Mouse (Mus musculus) spleen, adult 18-20 months (tissue): ENCODE data around the gene Nfe2.
A peak's percentile ranks its signal among the peaks of the same experiment; 100 is the strongest.
"Not testable (repeated sequence)": the region's sequence is repeated elsewhere in the genome, so short reads cannot be mapped to it uniquely, and the experiment has no call there.

Experiments used
- DNase-seq, 2 experiments: peaks; one replicate each; pipeline ENCODE4 v3.0.0; 2022; ENCODE audit warnings: mixed read lengths in 2 of 2

Gene Nfe2

DNA sequence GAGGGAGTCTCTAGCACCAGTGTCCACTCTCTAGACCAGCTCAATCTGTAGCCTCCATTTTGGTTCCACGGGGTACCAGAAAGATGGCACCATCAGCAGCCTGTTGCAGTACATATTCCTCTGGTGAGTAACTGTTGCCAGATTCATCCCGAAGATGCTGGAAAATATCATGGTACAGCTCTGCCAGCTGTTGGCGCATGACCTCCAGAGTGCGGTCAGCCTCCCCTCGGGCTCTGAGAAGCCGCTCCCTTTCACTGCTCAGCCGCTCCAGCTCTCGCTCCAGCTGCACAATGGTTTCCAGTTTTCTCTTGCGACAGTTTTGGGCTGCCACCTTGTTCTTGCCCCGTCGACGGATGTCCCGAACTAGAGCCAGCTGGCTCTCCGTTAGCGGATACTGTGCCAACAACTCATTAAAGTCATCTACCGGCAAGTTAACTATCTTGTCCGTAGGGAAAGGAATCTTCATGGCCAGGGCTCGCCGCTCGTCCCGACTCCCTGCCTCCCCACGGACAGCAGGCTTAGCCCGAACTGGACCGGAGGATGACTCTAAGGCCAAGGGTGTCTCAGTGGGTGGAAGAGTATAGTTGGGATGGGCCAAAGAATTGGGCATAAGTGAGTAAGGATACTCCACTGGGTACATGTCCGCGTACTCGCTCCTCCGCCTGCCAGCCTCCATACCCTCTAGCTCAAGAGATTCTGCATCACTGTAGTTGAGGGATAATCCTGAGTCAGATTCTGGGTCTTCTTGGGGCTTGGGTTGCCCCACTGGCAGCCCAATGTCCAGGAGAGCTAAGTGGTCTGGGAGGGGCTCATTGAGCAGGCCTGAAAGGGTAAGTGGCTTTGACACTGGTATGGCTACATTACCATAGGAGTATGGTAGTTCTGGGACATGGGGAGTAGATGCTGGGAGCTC is 9.5 kb downstream of the Nfe2 start:
- no peak for DNase-seq

DNA sequence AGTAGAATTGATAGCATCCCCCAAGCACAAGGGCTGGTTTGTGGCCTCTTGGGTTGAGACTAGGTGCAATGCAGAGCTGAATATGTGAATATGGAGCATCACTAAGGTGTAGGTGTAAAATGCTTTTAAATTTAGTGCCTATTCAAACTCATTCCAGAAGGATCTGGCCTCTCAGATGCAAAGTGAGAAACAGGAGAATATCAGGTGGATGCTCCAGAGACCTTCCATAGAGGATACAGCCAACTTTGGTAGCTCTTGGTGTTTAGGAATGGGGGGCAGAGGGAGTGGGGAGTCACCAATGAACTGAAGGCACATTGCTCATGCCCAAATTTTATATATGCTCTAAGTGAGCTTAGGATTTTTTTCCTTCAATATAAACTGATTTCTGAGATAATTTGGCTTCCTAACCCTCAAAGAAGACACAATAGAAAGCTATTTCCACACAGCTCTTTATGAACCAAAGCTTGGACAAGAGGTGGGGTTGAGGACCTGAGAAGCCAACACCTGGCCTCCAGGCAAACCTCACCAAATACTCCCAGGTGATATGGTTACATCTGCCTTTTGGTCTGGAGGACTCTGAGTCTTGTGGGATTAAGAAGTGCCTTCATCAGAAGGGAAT is 10.3 kb downstream of the Nfe2 start:
- no peak for DNase-seq

GRCm38 (mm10) chr15:103247078-103247781 is 11.0 kb downstream of the Nfe2 start:
- no peak for DNase-seq

DNA sequence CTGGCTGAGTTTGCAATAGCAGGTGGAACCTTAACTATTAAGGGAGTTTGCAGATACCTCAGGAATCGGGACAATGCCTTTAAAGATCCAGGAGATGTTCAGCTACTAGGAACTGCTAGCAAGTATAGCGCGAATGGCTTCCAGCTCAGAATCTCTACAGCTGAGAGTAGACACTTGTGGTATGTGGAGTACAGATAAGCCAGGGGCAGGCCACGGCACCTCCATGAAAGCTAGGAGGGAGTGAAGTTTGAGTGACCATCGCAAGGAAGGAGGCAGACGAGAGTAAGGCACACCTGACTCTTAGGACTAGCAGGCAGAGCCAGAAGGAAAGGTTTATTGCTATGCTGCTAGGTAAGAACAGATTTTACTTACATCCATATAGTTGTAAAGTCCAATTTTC is 12.6 kb downstream of the Nfe2 start:
- no peak for DNase-seq

GRCm38 (mm10) chr15:103242885-103243284 is 15.3 kb downstream of the Nfe2 start:
- no peak for DNase-seq

GRCm38 (mm10) chr15:103241071-103242018 is 16.9 kb downstream of the Nfe2 start:
- not testable (repeated sequence) for DNase-seq

DNA sequence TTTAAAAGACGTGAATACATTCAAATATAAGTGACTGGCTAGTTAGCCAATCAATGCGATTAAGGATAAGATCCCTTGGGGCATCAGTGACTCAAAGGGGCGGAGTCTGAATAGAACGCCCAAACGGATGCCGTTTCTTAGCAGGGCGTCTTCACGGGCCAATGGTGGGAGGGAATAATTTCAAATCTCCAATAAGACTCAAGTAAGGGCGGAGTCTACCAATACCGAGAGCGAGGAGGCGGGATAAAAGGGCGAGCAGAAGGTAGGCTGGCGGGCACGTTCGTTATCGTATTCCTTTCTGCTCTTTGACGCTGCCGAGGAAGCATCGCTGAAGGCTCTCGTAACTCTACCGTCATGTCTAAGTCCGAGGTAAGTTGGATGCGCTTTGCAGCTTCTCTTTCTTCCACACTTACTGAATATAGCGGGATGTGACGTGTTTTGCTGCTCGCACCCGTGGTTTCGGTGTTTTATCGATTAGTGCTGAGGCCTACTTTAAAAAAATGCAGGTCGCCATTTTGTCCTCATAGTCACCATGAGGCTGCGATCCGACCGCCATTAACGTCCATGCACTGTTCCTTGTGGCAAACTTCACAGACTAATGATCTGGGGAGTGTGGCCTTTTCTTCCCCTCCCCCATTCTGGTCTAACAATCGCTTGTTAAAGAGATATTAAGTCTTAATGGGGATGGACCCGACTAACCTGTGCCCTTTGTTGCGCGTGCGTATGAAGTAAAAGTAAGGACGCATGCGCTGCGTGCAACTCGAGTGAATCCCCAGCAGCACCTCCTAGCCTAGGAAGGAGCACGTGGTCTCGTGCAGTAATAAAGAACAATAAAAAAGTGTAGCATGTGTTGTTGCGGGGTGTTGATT is 17.8 kb downstream of the Nfe2 start, which contains the start of gene Hnrnpa1:
Hnrnpa1 (plus strand) TSS at position 273 of the 869 bp plus-strand sequence.
- DNase-seq: peak; percentile 76 to 84

DNA sequence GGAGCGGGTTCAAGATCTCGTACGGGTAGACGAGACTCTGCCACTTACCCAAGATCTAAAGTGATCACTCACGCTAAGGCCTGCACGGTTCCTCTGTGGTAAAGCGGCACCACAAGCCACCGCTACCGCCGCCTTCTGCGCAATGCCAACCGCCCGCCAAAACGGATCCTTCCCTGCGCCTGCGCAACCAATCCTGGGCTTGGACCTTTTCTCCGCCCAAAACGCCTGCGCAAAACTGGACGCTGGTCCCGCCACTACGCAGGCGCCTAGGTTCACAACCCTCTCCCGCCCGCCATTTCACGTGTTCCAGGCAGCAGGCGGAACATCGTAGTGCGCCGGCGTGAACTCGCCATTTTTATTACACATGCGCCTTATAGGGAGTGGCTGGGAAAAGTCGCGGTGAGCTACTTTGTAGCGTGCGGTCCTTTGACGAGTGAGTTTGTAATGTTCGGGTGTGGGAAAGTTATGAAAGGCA is 18.5 kb downstream of the Nfe2 start, which contains the start of gene Cbx5:
Cbx5 (minus strand) TSS at position 132 of the 475 bp plus-strand sequence.
- DNase-seq: peak; percentile 90 to 97

DNA sequence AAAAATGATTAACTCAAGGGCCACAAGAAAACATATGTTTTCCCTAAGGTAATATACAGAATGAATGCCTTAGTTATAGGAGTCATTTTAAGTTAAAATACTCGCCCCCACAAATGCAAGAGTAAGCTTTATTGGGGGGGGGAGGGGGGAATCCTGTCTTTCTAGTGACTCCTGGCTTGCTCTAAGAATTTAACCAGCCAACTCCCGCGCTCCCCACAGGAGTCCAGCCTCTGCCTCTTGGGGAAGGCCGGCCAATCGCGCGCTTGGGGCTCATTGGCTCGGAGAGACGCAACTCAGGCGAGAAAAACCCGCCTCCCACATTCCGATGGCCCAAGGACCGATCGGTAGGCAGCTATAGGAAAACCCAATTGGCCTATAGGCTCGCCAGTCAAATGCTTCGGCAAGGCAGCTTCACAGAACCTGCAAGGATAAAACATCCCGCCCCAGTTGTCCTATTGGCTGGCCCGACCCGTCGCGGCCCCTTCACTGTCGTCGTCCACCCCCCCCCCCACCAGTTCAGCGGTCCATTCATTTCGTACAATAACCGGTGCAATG is 19.0 kb downstream of the Nfe2 start:
- DNase-seq: peak; percentile 78 to 79

DNA sequence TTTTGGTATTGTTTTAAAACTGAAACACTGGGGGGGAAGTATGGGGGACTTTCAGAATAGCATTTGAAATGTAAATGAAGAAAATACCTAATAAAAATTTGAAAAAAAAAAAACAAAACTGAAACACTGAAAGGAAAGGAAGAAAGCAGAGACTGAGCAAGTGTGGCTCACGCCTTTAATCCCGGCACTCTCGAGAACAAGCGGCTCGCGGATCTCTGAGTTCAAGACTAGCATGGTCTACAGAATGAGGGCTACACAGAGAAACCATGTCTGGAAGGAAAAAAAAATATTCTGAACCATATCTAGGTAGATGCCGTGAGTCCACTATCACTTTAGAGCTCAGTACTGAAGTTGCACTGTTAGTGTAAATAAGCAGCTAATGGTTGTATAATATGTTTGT is 20.9 kb downstream of the Nfe2 start:
- DNase-seq: no peak

DNA sequence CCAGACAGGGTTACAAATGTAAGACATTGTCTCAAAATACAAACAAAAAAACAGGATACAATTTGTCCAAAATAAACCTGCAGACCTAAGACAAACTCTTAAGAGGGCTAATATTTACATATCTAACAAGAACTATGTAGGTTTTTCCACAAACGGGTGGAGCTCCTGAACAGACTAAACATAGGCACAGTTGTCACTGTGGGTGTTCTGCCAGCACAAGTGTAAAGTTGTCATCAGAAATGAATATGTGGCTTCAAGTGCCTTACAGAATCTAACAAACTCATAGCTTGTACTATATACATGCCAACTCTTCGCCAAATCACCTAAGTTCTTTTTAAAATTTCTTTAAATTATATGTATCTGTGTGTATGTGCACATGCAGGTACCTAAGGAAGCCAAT is 25.1 kb downstream of the Nfe2 start:
- DNase-seq: no peak

DNA sequence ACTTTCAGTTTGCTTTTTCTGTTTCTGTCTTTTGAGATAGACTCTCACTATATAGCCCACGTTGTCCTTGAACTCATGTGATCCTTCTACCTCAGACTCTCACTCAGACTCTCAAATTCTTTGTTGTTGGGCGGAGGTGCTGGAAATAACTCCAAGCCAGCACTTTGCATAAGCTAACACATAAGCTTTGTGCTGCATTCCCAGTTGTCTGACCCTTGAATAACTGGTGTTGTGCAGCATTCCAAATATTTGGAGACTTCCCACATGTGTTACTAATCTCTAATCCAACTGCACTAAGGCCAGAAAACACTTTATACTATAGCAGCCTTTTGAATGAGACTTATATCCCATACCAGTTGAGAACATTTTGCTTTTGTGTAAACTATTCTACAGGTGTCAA is 29.3 kb downstream of the Nfe2 start:
- DNase-seq: no peak

DNA sequence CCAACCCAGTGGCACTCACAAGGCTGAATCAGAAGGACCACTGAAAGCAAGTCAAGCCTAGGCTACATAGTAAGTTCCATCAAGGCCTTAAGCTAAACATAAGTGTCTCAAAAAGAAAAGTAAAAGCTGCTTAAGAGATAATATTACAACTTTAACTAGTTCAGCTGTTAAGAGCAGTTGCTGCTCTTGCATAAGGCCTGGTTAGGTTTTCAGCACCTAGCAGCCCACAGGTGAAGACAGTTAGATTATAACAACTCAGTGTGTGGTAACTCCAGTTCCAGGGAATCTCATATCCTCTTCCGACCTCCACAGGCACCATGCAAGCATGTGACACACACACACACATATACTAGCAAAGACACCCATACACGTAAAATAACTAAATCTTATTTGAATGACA is 30.6 kb downstream of the Nfe2 start:
- no peak for DNase-seq

DNA sequence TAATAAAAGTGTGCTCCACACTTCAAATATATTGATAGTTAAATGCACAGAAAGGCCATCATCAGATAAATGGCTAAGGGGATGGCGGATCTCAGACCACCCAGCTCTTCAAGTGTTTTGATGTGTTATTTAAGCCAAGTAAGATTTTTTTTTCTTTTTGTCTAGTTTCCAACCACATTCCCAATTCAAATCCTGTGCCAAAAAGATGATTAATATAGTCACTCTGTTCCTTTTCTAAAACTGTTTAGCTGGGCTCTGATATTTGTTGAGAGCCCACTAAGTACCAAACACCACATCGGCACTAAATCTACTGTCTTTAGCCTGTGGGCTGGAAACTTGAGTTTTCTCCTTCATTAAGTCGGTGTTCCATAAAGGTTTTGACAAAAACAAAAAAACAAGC is 31.2 kb downstream of the Nfe2 start:
- DNase-seq: no peak

DNA sequence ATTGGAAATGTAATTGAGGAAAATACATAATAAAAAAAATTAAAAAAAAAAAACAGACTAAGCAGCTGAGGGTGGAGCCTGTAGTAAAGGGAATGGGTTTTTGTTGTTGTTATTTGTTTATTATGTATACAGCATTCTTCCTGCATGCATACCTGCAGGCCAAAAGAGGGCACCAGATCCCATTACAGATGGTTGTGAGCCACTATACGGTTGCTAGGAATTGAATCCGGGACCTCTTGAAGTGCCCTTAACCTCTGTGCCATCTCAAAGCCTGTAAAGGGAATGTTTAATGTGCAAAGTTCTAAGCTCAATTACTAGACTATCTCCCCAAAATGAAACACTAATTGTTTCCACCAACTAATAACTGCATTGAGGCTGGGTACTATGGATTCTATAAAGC is 34.0 kb downstream of the Nfe2 start:
- DNase-seq: no peak

- no peak for DNase-seq
Measured at GRCm38 (mm10) chr15:103221386-103221785, 36.8 kb downstream of the Nfe2 start.

DNA sequence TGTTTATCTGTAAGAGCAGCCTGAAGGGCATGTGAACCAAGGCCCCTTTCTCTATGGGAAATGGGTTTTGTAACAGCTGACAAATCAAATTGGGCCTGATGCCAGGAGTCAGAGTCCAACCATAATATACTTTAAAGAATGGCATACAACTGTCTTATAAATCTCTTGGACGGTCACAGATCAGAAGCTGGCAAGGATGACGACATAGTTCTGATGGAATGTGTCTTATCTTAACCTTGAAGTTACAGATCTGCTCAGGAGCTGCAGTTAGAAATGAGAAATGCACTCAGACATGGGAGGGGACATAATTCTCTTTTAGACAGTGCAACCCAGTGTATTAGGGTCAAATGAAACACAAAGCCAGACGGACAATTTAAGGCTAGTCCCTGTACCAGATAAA is 37.4 kb downstream of the Nfe2 start:
- no peak for DNase-seq

DNA sequence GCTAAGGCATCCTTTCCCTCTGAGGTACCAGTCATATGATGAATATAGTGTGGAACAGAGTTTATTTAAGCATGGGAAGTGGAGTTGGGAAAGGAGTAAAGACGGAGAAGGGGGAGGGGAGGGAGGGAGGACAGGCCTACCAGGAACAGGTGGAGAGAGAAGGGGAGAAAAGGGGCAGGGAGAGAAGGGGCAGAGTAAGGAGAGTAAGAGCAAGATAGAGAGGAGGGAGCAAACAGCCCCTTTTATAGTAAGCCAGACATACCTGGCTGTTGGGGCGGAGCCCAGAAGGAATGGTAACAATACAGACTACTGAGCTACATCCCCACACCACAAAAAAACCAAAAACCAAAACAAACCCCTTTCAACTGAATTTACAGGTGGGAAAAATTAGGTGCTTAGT is 42.2 kb downstream of the Nfe2 start:
- no peak for DNase-seq

- peak; percentile 48 to 55 for DNase-seq
Measured at GRCm38 (mm10) chr15:103214971-103215907, 43.0 kb downstream of the Nfe2 start.

GRCm38 (mm10) chr15:103214149-103214548 is 44.1 kb downstream of the Nfe2 start:
- DNase-seq: no peak
